Comparison of ENCODE assay signal across 16 mouse cellular contexts in genomic region chr5:39557376-39558001, GRCm38 (mm10).
"Had no signal": no experiment of that assay in that cellular context is flagged by ENCODE, and none has a peak within 500 bp of the region (broad histone marks: within the 10 kb centered on the region; RNA-seq: fewer than 3 reads in every experiment).

No protein-coding gene starts in this region.

- H3K36me3 ChIP-seq: liver, embryonic 13.5 days had no signal

- DNase-seq: kidney, postnatal 36 days; layer of hippocampus, postnatal 36 days; liver, embryonic 13.5 days; lung, adult 2 months; lung, postnatal 14 days; lung, postnatal 4 days; midbrain, embryonic 14.5 days; right cerebral cortex, postnatal 14 days; right cerebral cortex, postnatal 4 days; thymus, adult 2 months; thymus, postnatal 14 days; thymus, postnatal 4 days had no signal

- H3K9ac ChIP-seq: liver, embryonic 13.5 days had no signal

- H3K27me3 ChIP-seq: liver, embryonic 13.5 days had no signal

- H3K4me2 ChIP-seq: liver, embryonic 13.5 days; midbrain, embryonic 11.5 days had no signal

- H3K4me1 ChIP-seq: liver, embryonic 13.5 days had no signal

- H3K9me3 ChIP-seq: liver, embryonic 13.5 days had no signal

- H3K4me3 ChIP-seq: left cerebral cortex, adult 2 months; liver, embryonic 13.5 days had no signal

- H3K27ac ChIP-seq: kidney, postnatal 0 days; left cerebral cortex, adult 2 months; liver, embryonic 13.5 days; stomach, postnatal 0 days had no signal
